Comparison of ENCODE assay signal across 8 mouse cellular contexts in the genomic region with DNA sequence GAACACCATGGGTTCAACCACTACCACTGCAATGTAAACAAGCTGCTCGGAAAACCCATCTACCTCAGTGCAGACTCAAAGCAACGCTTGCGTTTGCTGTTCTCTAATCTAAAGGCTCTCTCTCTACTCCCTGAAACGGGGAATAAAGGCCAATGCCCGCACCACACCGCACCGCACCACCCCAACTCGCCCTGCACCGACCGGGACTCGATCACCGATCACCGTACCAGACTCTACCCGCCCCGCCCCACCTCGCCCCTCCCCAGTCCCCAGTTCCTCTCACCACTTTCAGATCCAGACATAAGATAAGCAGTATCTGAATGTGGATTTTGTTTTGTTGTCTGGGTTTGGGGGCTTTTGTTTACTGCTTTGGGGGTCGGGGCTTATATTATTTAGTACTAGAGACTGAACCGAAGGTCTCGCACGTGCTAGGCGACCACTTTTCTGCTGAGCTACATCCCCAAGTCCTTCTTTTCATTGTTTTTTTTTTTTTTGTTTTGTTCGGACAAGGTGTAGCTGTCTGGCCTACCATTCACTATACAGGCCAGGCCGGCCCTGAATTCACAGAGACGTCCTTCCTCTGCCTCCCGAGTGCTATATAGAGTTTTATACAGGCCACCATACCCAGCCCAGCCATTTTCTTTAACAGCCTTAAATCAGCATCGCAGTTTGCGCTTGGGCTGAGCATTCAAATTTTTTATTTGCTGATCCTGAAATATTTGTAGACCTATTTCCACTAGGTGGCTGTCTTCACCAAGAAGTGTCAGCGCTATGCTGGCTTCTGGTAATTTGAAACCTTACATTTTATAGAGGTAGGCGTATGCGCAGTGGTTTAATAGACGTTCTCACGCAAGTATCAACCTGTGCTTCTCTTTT. TPM values are rescaled to one million over a fixed set of nuclear protein-coding genes. Genes with fewer than 3 reads are reported as not detected.
DNase-seq lines count a peak whose midpoint lies in the region; ATAC-seq and TF ChIP-seq lines count a peak whose summit lies in the region.

No protein-coding gene starts in this region.

- peak; percentile 27 to 48 for DNase-seq in spleen, adult 2 months (ENCODE audit: low read depth in 1 of 2, low spot score in 2 of 2)
- no peak for DNase-seq in spleen, postnatal 4 days (ENCODE audit: low spot score in 2 of 2)
- peak; percentile 77 for DNase-seq in cerebellum, adult 9-10 months
- DNase-seq in forelimb bud, embryonic 11.5 days (ENCODE audit: low read depth, low spot score) = peak; percentile 80
- DNase-seq in intestine, embryonic 14.5 days (ENCODE audit: low spot score) = peak; percentile 64
- peak; percentile 46 for DNase-seq in limb, embryonic 10.5 days (ENCODE audit: low spot score)
- DNase-seq in thymus, postnatal 14 days = peak; percentile 48

- H3K4me2 ChIP-seq in intestine, embryonic 14.5 days (ENCODE audit: low read length) = peak overlapping the region; percentile 53
- H3K4me2 ChIP-seq in midbrain, embryonic 13.5 days (replicated peaks) = peak overlapping the region; percentile 48

- H3K27ac ChIP-seq in spleen, adult 2 months (ENCODE audit: insufficient read depth, low read length) = no peak overlapping the region
- H3K27ac ChIP-seq in intestine, embryonic 14.5 days (ENCODE audit: low read depth) = no peak overlapping the region
- peak overlapping the region; percentile 38; the same call in 1 of the 2 replicates for H3K27ac ChIP-seq in limb, embryonic 10.5 days
- no peak overlapping the region for H3K27ac ChIP-seq in midbrain, embryonic 13.5 days

- H3K4me1 ChIP-seq in spleen, adult 2 months (ENCODE audit: control insufficient read depth, insufficient read depth, insufficient read length) = no peaks in the 10 kb centered on the region
- H3K4me1 ChIP-seq in intestine, embryonic 14.5 days (replicated peaks; ENCODE audit: control insufficient read depth, insufficient read depth, low read length) = no peaks in the 10 kb centered on the region
- H3K4me1 ChIP-seq in limb, embryonic 10.5 days = peaks cover 8% of the 10 kb centered on the region
- H3K4me1 ChIP-seq in midbrain, embryonic 13.5 days (replicated peaks) = peaks cover 8% of the 10 kb centered on the region; the same call in 1 of the 2 replicates

- no peak for TF ChIP-seq POLR2A in spleen, adult 2 months (IDR thresholded peaks at IDR 0.05; ENCODE audit: low read depth, low read length)

- no peaks in the 10 kb centered on the region for H3K36me3 ChIP-seq in spleen, adult 2 months (ENCODE audit: control insufficient read depth, insufficient read depth, low read length)
- H3K36me3 ChIP-seq in intestine, embryonic 14.5 days (ENCODE audit: control insufficient read depth, insufficient read depth, low read length) = no peaks in the 10 kb centered on the region
- no peaks in the 10 kb centered on the region for H3K36me3 ChIP-seq in limb, embryonic 10.5 days
- no peaks in the 10 kb centered on the region for H3K36me3 ChIP-seq in midbrain, embryonic 13.5 days

- H3K9me3 ChIP-seq in intestine, embryonic 14.5 days (ENCODE audit: control insufficient read depth, low read length) = no peaks in the 10 kb centered on the region
- H3K9me3 ChIP-seq in limb, embryonic 10.5 days (replicated peaks) = no peaks in the 10 kb centered on the region
- no peaks in the 10 kb centered on the region for H3K9me3 ChIP-seq in midbrain, embryonic 13.5 days

- no peaks in the 10 kb centered on the region for H3K27me3 ChIP-seq in spleen, adult 2 months (ENCODE audit: control insufficient read depth, insufficient read depth, low read length)
- no peaks in the 10 kb centered on the region for H3K27me3 ChIP-seq in intestine, embryonic 14.5 days (replicated peaks; ENCODE audit: control insufficient read depth, insufficient read depth, low read length)
- no peaks in the 10 kb centered on the region for H3K27me3 ChIP-seq in limb, embryonic 10.5 days (ENCODE audit: low read depth, poor library complexity, severe bottlenecking)
- peaks cover 2% of the 10 kb centered on the region; the same call in 1 of the 2 replicates for H3K27me3 ChIP-seq in midbrain, embryonic 13.5 days

- H3K9ac ChIP-seq in intestine, embryonic 14.5 days (ENCODE audit: low read length) = no peak overlapping the region
- H3K9ac ChIP-seq in midbrain, embryonic 13.5 days (replicated peaks) = no peak overlapping the region

- H3K4me3 ChIP-seq in spleen, adult 2 months (ENCODE audit: extremely low read depth, insufficient read depth, insufficient read length) = peak overlapping the region; percentile 6; the same call in 1 of the 2 replicates
- peak overlapping the region; percentile 15; the same call in 1 of the 2 replicates for H3K4me3 ChIP-seq in intestine, embryonic 14.5 days (ENCODE audit: low read depth, low read length)
- peak overlapping the region; percentile 36 for H3K4me3 ChIP-seq in limb, embryonic 10.5 days
- H3K4me3 ChIP-seq in midbrain, embryonic 13.5 days (replicated peaks) = peak overlapping the region; percentile 13

- 15% methylated on average over 32 of the region's 32 CpGs for WGBS in spleen, adult 2 months
- 16% methylated on average over 32 of the region's 32 CpGs for WGBS in intestine, embryonic 14.5 days
- WGBS in limb, embryonic 10.5 days = 13% methylated on average over 32 of the region's 32 CpGs
- 14% methylated on average over 32 of the region's 32 CpGs for WGBS in midbrain, embryonic 13.5 days

- TF ChIP-seq CTCF in spleen, adult 2 months (IDR thresholded peaks at IDR 0.05; ENCODE audit: extremely low read depth, insufficient read depth, insufficient read length, insufficient replicate concordance) = peak; percentile 16; the same call in 1 of the 2 replicates

- peak; percentile 63; the same call in 1 of the 2 replicates for ATAC-seq in intestine, embryonic 14.5 days (replicated peaks; ENCODE audit: low FRiP score, low TSS enrichment, low read depth)
- ATAC-seq in midbrain, embryonic 13.5 days = peak; percentile 70

RNA-seq across cellular contexts. Expression of a gene that starts 18.4 kb away (rescaled TPM):
- polyA plus RNA-seq in spleen, adult 2 months (2012; rRNA removed) = 14.2 and 16.7 TPM in 2 replicates
- polyA plus RNA-seq in intestine, embryonic 14.5 days (2014; fragmentation: Nextera tagmentation; extraction: Ambion mirVana) = 64.6 and 73.8 TPM in 2 replicates
- 62.2 and 71.8 TPM in 2 replicates for polyA plus RNA-seq in limb, embryonic 10.5 days (2016; fragmentation: Nextera tagmentation; extraction: Ambion mirVana)
- polyA plus RNA-seq in midbrain, embryonic 13.5 days (2015; fragmentation: Nextera tagmentation; extraction: Ambion mirVana) = 53.0 and 63.7 TPM in 2 replicates

Comparison
In these comparisons a context has a peak if more than half of its experiments do, and no peak if none do; other contexts are left out.
1. DNase-seq: peak in spleen, adult 2 months (2 of 2), cerebellum, adult 9-10 months (single experiment), forelimb bud, embryonic 11.5 days (single experiment), intestine, embryonic 14.5 days (single experiment), limb, embryonic 10.5 days (single experiment) and thymus, postnatal 14 days (single experiment); none in spleen, postnatal 4 days (0 of 2).
2. Peak in every context shown above with its lines, with median percentiles within 50 percentile points of each other: H3K4me3 ChIP-seq.